Mouse (Mus musculus): ENCODE results near the gene Gm14393. TPM values are rescaled to one million over a fixed set of nuclear protein-coding genes. Genes with fewer than 3 reads are reported as not detected.
"Not testable (repeated sequence)": the region's sequence is repeated elsewhere in the genome, so short reads cannot be mapped to it uniquely, and the experiment has no call there.

Gm14393 gene
- 0.42 and 1.3 TPM in 2 replicates for polyA plus RNA-seq (2016; fragmentation: Nextera tagmentation; extraction: Ambion mirVana)

DNA sequence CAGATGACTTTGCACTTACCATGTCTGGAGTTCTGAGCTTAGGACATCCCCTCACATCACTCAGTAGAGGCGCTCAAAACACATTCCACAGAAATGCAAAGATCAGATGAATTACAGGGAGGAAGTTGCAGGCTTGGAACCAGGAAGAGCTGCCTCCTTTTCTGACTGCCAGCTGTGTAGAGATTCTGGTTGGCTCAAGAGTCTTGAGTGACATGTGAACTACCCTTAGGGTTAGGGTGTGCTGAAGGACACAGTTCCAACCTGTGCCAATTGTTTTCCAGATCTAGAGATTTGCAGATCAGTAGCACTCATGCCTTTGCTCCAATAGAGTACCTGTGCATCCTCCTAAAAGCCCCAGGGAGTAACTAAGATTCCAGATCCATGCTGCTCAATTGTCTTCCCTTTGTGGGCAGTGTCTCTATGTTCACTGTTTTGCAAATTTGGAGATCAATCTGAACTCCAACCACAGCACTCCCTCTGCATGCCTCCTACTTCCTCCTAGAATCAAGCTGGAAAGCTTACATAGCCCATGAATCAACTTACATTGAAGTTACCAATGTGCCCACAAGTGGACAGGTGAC is at the start of gene Gm14393:
TSS of gene Gm14393 (minus strand) at position 101 of the 581 bp plus-strand sequence.
- DNase-seq (ENCODE audit: extremely low spot score, low spot score); H3K27ac ChIP-seq; H3K4me3 ChIP-seq; H3K27me3 ChIP-seq (ENCODE audit: poor library complexity, severe bottlenecking); H3K9me3 ChIP-seq; H3K4me1 ChIP-seq; H3K36me3 ChIP-seq (replicated peaks): not testable (repeated sequence)
- WGBS = 72% methylated on average over 1 of the region's 1 CpGs

DNA sequence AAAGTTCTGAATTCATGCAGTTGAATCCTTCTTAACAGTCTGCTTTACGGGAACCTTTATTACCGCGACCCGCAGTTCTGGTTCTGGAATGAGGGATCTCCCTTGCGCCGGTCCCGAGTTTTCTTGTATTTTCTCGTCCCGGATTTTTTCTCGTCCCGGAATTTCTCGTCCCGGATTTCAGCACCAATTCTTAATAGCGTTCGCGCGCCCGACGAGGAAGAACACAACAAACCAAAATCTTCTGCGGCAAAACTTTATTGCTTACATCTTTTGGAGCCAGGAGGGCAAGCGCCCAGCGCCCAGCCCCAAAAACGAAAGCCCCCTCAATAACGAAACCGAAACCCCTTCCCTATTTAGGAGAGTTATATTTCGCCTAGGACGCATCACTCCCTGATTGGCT is 23.3 kb downstream of the Gm14393 start:
- H3K9me3 ChIP-seq; H3K27me3 ChIP-seq (ENCODE audit: poor library complexity, severe bottlenecking); H3K4me3 ChIP-seq; H3K4me1 ChIP-seq; H3K27ac ChIP-seq; H3K36me3 ChIP-seq (replicated peaks); DNase-seq (ENCODE audit: extremely low spot score, low spot score): not testable (repeated sequence)
- WGBS = 95% methylated on average over 27 of the region's 27 CpGs

Other genes starting within 250 kb of the Gm14393 start
- not detected in 2 replicates for gene Gm14444, start 57.5 kb downstream of the Gm14393 start, polyA plus RNA-seq (2016; fragmentation: Nextera tagmentation; extraction: Ambion mirVana)
- gene Gm14399, start 74.2 kb upstream of the Gm14393 start, polyA plus RNA-seq (2016; fragmentation: Nextera tagmentation; extraction: Ambion mirVana) = 7.4 and 10.0 TPM in 2 replicates
- gene Gm14443, start 108.1 kb upstream of the Gm14393 start, polyA plus RNA-seq (2016; fragmentation: Nextera tagmentation; extraction: Ambion mirVana) = 0.88 and 0.92 TPM in 2 replicates
- 3.3 and 7.2 TPM in 2 replicates for gene Gm14391, start 139.1 kb upstream of the Gm14393 start, polyA plus RNA-seq (2016; fragmentation: Nextera tagmentation; extraction: Ambion mirVana)
- gene Gm14440, start 207.3 kb upstream of the Gm14393 start, polyA plus RNA-seq (2016; fragmentation: Nextera tagmentation; extraction: Ambion mirVana) = 5.1 TPM in 1 of 2 replicates, not detected in the other

Measured in forebrain, embryonic 10.5 days (tissue).